Mouse (Mus musculus) layer of hippocampus, postnatal 10 days (tissue): ENCODE data around the gene Zfp513. TPM values are rescaled to one million over a fixed set of nuclear protein-coding genes. Genes with fewer than 3 reads are reported as not detected.
"Not testable (repeated sequence)": the region's sequence is repeated elsewhere in the genome, so short reads cannot be mapped to it uniquely, and the experiment has no call there.

Experiments
- DNase-seq, 2 experiments: peaks; one replicate each; pipeline ENCODE4 v3.0.0; 2021; ENCODE audit warnings: low spot score in 2 of 2
- long read RNA-seq: library from polyadenylated mRNA; stranded (forward); transcript quantifications from one replicate; pipeline ENCODE4 v2.0.0, GENCODE M21; 2023
- total RNA-seq, 2 experiments: library from RNA; stranded (reverse); gene quantifications; 2 replicates each; pipeline ENCODE4 v1.2.3; 2021

Gene Zfp513
- total RNA-seq = 10 to 100 TPM; 28.9 to 33.1 TPM
- long read RNA-seq, transcript Zfp513-202 (4 exons, 2,228 nt) = major isoform, 18 of 42 reads
- long read RNA-seq, partial matches to known transcripts = 1 of 42 reads
- long read RNA-seq, other reads (novel, unspliced or antisense) = 20 of 42 reads

DNA sequence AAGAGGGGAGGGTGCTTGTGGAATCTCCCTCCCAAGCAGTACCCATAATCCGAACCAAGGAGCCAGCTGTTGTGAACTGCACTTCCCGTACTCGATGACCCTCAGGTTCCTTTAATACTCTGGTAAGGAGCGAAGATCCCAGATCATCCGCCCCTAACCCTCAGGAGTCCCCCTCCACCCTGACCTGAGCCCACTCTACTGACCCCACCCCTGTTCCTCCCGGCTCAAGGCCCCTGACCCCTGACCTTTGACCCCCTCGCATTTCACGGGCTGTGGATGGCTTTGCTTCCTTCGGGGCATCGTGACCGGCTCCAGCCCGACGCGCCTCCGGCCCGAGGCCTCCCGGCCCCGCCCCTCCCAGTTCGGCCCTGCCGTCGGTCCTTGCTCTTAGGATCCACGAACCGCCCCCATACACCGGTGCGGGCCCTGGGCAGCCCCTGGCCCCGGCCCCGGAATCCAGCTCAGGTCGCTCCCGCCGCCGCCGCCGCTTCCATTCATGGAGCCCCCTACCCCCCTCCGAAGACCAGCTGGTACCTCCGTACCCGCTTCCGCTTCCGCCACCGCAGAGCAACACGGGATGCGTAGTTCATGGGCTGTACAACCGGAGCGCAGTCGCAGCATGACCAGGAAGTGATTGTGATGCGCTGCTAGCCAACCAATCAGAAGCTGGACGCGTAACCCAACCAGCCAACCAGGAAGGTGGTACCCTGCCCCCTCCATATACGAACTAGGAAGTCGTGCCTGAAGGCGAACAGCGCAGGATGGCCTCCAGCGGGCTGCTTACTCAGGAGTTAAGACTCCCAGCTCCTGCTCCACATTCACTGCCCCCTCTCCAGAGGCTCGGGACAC lies at the start of gene Zfp513:
Gene Zfp513 (minus strand): TSS at position 562 of the 849 bp plus-strand sequence.
- peak; percentile 94 to 95 for DNase-seq

DNA sequence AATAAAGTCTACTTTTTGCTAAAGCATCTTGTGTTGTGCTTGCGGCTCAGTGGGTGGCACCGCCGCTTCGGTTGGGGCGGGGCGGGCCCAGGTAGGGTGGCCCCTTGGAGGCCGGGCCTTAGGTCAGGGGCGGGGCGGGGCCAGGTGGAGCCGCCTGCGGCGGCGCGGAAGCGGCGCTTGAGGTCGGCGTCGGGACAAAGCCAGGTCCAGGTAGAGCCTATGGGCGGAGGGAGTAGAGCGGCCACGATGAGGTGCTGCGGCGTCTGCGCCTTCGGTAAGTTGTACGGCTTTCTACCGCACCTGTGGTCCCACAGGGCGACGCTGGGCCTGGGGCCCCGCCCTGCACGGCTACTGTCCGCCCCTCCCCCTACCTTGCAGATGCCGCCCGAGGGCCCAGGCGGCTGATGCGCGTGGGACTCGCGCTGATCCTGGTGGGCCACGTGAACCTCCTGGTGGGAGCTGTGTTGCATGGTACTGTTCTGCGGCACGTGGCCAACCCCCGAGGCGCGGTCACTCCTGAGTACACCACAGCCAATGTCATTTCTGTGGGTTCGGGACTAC lies 49.5 kb upstream of the Zfp513 start, which contains the start of gene Krtcap3:
Gene Krtcap3 (plus strand): TSS at position 151 of the 561 bp plus-strand sequence.
- peak; percentile 21 to 34 for DNase-seq

DNA sequence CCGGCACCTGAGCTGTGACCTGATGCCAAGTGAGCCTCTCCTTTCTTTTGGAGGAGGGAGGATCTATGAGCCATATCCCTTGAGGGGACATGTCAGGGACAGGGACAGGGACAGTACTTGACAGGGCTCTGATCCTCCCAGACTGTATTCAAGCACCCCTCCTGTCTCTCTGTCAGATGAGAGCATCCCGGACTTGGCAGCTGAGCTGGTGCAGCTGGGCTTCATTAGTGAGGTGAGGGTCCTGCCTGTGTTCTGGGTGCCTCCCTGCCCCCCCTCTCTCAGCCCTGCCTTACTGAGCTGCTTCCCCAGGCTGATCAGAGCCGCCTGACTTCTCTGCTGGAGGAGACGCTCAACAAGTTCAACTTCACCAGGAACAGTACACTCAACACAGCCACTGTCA lies 48.6 kb upstream of the Zfp513 start:
- DNase-seq = no peak

DNA sequence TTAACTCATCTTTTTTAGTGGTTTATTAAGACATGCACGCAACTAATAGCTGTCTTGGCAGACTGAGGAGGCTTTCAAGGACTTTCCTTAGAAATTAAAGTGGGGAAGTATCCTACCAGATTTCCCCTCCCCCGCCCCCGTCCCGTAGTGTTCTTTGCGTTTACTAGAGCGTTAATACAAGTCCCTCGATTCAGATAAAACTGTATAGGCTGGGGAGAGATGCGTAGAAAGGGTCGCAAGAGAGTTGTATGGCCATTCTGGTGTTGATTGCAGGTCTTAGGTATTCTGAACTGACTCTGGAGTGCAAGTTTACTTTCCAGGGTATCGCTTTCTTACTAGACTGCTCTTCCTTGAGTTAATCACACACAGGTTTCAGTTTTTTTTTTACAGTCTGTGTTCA lies 40.1 kb upstream of the Zfp513 start:
- no peak for DNase-seq

DNA sequence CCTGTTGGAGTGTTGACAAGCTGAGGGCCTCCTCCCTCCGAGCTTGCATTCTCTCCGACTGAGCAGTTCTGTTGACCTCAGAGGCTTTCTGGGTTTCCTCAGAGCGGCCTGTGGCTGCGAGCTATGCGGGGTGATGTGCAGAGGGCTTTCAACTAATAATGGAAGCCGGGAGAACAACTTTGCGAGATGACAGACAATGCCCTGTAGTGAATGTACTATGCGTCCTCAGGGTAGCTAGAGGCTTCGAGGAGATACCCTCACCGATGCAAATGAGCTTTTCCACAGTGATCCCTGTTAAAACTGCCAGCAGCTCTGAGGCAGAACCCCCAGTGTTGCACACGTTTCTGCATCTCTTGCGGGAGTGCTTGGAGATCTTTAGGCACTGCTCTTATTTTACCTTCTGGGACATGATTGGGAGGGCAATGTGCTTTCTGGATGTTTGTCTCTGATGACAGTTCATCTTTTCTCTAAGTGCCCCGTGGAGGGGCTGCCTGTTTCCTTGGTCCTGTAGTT lies 39.5 kb upstream of the Zfp513 start:
- no peak for DNase-seq

DNA sequence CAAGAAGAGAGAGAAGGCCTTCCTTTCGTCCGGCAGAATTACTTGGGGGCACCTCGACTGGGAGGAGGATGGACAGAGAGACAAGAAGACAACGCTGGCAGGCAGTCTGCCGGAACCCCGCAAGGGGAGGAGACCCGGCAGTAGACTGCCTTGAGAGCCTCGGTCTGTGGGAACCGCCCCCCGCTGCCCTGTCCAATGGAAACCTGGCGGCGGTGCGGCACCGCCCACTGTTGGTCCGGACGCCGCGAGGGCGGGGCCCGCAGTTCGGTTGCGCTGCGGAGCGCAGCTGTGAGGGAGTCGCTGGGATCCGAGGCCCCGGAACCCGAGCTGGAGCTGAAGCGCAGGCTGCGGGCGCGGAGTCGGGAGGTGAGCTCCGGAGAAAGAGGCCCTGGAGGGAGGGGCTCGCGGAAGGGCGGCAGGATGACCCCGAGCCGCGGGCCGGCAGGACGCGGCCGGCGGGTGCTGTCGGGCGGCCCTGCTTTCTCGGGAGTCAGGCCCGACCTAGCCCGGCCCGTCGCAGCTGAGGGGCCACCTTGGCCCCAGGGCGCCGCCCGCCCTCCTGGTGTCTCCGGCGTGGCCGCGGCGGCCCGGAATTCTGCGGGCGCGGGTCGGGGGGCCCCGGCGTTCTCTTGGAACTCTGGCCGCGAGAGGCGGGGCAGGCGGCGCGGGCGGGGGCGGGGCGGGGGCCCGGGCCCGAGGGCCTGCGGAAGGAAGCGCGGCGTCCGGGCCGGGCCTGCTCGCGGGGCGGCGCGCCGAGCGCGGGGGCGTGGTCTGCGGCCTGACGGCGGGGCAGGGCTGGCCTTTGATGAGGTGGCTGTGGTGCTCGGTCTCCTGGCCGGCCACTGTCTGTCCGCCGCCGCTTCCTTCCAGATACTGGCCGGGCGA lies 38.8 kb upstream of the Zfp513 start, which contains the start of the genes Nrbp1 and Gm9970:
Gene Nrbp1 (plus strand): TSS at position 228 of the 885 bp plus-strand sequence.
Gene Gm9970 (minus strand): TSS at position 596 of the 885 bp plus-strand sequence.
- DNase-seq = peak; percentile 92 to 95

DNA sequence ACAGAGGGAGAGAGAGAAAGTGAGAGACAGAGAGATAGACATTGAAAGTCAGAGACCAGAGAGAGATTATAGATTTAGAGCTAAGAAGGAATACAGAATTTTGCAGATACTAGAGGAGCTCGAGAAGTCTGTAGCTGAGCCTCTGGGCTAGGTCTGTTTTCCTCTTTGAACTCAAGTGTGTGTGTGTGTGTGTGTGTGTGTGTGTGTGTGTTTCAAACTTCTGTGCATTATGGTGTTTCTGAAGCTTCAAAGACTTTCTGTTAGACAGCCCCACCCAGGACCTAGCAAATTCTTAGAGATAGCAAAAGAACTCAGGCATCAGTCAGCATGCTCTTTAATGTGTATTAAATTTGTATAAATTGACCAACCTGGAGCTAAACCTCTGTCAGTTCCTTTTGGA lies 24.5 kb upstream of the Zfp513 start:
- no peak for DNase-seq

DNA sequence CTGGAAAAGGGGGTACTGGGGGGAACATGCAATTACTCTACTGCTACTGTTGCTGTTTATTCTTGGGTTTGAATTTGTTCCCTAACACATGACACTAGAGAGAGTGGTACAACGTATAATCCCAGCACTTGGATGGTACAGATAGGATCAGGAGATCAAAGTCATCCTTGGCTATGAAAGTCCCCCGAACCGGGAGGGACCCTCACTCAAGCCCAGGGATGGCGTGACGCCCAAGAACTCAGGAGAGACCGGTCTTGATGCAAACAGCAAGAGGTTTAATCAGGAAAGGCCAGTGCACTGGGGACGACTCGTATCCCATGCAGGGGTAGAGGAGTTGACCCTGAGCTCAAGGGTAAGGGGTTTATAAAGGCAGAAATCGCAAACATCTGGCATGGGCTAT lies 20.6 kb upstream of the Zfp513 start:
- no peak for DNase-seq

DNA sequence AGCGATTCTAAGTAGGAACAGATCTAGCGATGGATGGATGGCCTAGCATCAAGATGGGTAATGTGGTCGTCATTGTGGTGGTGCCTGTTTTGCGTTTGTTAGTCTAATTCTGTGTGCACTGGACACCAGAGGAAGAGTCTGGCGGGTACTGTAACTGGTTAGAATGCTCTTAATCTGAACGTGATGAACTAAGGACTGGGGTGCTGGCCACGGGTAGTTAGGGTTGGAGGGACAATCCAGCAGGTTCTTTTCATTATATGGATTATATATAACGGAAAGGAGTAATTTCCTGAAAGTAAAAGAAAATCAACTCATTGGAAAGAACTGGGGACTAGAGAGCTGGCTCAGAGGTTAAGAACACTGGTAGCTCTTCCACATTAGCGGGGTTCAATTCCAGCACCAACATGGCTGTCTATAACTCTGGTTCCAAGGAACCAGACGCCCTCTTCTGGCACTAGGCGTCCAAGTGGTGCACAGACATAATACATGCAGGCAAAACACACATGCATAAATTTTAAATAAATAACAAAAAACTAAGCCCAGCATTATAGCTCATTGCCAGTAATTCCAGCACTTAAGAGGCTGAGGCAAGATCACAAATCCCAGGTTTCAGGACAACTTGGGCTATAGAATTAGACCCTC lies 19.3 kb upstream of the Zfp513 start:
- peak; percentile 34 to 46 for DNase-seq

DNA sequence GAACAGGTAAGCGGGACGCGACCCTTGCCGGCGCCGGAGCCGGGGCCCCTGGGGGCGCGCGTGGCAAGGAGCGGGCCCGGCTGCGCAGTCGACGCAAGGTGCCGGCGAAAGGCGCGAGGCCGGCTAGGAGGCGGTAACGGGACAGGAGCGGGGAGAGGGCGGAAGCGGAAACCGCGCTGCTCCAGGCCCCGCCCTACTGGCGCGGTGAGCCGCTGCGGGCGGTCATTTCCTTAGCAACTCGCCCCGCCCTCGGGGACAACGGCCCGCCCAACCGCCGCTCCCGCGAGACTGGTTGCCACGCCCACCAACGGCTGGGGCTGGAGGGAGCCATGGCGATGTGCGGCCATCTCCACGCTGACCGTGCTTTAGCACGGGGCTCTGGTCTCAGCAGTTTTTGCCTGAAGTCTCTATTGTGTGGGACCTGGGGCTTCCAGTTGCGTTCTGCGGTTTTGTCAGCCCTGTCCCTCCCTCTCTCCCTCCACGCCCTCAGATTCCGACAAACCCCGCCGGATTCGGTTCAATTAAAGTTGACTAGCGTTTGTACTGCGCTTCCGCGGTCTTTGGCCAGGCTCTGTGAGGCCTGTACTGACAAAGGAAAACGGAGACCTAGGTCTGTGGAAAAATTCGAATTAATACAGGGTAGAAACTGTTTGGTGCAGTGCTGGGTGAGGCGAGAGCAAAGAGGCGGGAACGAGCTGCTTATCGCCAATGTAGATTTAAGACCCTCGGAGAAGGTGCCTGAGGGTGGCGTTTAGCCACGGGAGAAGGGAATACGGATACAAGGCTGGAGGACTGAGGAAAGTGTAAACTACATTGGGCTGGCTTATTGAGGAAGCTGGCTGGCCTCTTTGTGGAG lies 18.6 kb upstream of the Zfp513 start, which contains the start of gene Ppm1g:
Gene Ppm1g (minus strand): TSS at position 240 of the 856 bp plus-strand sequence.
- DNase-seq = peak; percentile 98 to 99

DNA sequence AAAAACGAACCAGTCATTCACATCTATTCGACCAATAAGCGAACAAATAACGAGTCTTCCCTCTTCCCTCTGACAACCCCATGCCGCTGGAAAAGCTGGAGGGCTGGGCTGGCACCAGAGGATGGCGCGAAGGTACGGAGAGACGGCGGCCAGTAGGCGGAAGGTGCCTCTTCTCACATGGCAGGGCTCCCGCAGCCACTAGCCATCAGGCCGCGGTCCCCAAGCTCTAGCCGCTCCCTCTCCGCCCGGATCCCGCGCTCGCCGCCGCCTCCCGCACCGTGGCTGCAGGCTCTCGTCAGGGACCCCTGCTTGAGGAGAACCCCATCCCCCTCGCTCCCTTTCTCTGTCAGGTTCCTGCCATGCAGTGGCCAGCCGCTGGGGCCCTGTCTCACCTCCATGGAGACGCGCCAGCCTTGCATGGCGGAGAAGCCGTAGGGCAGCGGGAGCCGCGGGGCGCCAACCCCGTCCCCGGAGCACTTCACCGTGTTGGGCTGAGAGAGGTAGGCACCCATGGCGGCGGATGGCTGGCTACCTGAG lies 17.9 kb upstream of the Zfp513 start:
- peak in 1 of 2 experiments; percentile 64 for DNase-seq

DNA sequence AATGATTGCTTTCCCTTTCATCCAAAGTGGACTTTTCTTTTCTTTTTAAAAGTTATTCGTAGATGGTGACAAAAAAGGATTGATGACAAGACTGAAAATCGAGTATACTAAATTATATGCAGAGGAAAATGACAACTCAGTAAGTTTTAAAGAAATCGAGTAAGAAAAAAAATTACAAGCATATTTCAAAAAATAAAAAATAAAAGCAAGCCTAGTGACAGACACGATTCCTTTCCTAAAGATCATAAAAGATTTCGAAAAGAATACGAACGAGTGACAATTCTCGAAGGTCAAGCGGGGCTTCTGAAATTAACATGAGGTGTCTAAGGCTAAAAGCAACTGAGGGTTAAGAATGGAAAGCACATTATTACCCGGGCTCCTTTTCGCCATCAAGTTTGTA lies 17.4 kb upstream of the Zfp513 start:
- no peak for DNase-seq

DNA sequence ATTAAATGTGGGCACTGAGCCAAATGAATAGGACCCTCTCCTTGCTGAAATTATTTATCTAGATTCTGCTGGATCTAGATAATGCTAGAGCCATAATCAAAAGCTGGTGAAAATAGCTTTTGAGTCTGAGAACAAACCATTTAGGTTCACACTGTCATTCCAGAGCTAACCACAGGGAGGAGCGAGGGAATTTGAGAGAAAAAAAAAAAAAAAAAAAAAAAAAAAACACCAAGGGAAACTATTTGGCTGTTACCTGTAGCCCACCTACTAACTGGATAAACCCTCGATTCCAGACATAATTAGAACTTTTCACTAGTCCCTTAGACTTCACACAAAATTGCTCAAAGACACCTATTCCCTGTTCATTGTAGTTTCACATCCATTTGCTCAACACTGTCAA lies 17.0 kb upstream of the Zfp513 start:
- peak in 1 of 2 experiments; percentile 23 for DNase-seq

DNA sequence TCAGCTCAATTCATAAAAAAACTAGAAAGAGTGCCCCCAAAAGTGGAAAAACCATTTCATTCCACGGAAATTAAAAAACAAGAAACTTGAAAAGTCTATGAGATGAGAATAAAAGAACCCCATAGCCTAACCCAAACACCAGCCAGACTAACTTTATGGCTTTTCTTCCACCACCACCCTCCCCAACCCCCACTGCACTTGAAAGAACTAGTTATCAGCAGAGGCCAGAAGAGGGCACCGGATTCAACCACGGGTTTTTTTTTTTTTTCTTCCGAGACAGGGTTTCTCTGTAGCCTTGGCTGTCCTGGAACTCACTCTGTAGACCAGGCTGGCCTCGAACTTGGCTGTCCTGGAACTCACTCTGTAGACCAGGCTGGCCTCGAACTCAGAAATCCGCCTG lies 16.2 kb upstream of the Zfp513 start:
- no peak for DNase-seq

DNA sequence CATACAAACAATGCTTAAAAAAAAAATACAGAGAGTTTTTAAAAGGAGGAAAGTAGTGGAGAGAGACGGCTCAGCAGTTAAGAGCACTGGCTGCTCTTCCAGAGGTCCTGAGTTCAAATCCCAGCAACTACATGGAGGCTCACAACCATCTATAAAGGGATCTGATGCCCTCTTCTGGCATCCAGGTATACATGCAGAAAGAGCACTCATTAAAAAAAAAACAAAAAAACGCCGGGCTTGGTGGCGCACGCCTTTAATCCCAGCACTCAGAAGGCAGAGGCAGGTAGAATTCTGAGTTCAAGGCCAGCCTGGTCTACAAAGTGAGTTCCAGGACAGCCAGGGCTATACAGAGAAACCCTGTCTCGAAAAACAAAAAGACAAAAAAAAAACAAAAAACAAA lies 14.5 kb upstream of the Zfp513 start:
- DNase-seq = not testable (repeated sequence)

DNA sequence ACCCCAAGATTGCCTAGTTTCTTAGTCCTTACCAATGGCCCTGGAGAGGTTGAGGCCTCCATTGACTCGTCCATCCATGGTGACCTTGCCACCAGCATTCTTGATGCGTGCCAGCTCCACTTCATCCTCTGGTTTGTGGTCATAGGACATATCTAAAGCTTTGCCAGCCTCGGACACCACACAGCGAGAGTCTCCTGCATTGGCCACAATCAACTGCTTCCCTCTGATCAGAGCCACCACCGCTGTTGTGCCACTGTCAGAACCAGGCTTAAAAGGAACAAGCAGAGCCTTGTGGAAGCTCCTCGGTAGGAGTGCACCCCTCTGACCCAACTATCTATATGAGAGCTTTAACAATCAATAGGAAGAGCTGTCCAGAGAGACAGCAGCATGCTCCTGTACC lies 2.3 kb upstream of the Zfp513 start:
- DNase-seq = no peak

DNA sequence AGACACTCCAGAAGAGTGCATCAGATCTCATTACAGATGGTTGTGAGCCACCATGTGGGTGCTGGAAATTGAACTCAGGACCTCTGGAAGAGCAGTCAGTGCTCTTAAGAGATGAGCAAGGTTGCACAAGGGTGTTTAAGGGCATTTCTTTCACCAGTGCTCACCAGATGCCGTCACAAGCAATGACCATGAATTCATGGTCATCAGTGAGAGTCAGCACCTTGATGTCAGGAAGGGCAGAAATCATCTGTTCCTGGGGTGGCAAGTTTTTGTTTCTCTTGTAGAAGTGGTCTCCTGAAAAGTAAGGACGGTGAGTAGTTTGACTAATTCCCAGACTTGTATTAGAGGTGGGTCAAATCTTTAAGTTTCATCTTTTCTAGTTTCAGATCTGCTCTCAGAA lies 1.8 kb upstream of the Zfp513 start:
- no peak for DNase-seq

DNA sequence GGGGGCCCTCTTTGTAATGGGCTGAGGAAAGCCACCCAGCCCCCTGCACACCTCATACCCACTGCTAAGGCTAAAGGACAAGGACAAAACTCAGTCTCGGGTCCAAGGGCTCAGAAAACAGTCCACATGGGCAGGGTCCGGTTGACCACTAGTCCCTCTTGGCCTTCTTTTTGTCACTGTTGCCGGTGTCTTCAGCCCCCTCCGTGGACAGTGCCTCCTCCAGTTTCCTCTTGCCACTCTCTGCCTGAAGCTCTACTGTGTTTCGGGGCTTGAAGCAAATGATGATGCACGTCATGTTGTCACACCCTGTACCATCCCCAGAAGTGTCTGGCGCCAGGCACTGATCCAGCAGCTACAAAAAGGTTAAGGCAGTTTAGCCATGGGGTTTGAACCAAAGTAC lies 830 bp upstream of the Zfp513 start:
- no peak for DNase-seq
